Mouse (Mus musculus): ENCODE data around the gene Aacs.

Aacs gene

DNA sequence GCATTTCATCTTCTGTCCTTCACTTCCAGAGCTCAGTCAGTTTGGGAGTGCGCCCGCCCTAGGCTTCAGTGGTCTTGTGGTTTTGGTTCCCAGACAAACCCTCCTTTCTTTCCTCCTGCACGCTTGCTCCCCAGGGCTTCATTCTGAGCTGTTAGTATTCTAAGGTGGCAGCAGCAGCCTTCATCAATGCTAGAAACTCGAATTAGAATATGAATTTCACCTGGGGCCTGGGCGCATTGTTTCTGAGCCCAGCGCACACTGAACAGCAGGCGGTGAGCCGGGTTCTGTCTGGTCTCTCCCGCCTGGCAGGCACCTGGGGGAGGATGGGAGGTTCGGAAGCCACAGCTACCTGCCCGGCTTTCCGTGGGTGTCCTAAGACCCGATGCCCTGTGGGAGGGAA, 70.7 kb downstream of the Aacs start:
- DNase-seq, result no peak

DNA sequence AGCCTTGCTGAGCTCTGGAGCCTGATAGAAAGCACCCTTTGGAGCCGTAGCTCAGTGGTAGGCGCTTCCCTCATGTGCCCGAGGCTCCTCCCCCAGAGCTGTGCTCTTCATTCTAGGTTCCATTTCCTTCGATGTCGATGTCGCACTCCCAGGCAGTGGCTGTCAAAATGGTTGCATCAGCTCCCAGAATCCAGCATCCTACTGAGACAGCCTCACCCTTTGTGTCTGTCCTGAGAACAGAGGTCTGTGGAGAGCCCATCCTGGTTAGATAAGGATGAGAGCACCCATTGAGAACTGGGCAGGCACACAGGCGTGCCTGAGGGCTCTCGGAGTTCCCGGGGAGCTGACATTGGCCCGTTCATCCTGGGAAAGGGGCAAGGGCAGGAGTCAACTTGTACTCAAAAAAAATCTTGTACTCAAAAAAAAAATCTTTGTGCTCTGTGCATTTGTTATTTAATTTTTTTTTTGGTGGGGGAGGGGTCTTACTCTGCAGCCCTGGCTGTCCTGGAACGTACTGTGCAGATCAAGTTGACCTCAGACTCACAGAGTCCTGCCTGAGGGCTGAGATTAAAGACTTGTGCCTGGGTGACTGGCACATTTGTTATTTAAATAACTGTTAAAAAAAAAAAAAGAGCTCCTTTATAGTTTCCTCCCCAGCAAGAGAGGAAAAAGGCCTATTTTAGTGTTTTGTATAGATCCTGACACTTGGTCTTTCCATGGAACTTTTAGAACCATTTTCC, 74.3 kb downstream of the Aacs start:
- no peak for DNase-seq

DNA sequence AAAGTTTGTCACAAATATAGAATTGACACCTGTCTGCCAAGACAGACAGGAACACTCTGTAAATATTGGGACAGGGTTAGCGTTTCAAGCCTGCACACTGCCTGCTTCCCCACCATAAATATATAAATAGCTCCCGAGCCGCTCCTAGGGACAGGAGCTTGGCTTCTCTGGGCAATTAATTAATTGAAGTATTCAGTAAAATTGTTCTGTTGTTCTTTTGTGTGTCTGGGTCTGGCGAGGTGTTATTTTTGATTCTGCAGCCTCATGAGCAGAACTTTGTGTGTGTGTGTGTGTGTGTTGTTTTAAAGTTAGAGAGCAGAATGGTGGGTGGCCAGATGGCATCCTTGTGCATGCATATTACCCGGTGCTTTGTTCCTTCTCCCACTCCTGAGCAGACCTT, 80.1 kb downstream of the Aacs start:
- no peak for DNase-seq

DNA sequence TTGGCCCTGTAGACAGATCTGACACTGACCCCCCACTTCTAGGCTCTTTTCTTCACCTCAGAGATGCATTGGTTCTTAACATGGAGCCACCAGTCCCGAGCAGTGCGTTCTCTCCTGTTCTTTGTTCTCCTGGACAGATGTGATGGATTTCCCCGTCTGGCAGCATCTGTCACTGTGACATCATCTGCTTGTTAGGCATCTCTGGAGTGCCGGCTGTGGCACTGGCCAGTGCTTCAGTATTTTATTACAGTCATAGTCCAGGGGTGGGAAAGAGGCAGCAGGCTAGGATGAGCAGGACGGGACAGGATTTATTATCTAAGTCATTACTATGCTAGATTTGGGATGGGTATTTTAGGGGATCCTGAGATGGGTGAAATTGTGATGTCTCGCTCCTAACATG, 87.9 kb downstream of the Aacs start:
- no peak for DNase-seq

GRCm38 (mm10) chr5:125565725-125566124, 90.1 kb downstream of the Aacs start:
- DNase-seq, result no peak
